Mouse (Mus musculus): ENCODE measurements around the gene Cish.

DNA sequence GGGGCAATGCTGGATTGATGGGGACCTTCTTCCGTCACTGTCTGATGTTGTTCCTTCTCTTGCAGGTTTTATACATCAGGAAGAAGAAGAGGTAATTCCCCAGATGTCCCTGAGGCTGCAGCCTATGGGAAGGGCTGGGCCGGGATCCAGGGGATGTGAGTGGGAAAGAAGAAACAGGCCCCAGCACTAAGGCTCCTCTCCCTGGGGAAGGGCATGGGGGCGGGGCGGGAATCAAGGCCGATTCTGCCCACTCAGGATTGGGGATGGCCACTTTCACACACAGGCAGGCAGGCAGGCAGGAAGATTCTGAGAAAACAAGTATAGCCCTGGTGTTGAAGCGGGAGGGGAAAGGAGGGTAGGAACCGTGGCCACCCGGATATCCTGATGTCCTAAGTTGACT, 50.3 kb downstream of the Cish start:
- no peak for TF ChIP-seq POLR2A (IDR thresholded peaks at IDR 0.05; ENCODE audit: extremely low read depth, insufficient read depth, low read length)
- TF ChIP-seq CTCF (IDR thresholded peaks at IDR 0.05; ENCODE audit: extremely low read depth, insufficient read depth, low read length) = no peak
